Mouse (Mus musculus): ENCODE data around the gene Gadd45gip1.

The Gadd45gip1 gene

DNA sequence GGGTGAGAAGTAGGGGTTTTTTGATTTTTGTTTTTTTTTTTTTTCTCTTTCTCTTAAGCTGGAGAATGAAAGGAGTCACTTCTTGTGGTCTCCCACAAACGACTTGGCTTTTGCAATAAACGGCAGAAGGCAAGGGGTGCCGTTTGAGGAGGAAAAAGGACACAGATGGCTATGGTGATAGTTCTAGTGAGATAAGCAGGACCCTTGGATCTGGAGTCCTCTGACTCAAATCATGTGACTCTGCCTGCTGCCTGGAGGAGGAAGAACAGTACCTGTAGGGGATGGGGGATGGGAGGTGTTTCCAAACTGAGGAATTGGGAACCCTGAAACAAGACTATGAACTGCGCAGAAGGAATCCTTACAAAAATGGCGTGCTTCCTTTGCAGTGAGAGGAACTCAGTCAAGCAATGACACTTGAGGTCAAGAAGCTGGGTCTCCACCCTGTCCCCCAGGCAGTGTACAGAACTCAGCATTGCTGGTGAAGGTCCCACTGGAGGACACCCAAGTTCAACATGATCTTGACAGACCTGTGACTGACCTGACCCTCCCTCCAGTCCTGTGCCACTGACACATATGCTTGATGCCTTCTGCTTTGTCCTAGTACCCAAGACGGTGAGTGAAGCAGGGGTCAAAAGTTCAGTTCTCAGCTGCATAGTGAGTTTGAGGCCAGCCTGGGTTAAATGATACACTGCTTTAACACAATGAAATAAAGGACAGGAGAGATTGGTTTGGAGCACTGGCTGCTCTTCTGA lies 16.5 kb downstream of the Gadd45gip1 start:
- no peak for DNase-seq (ENCODE audit: low spot score)

GRCm38 (mm10) chr8:84856434-84856833 lies 25.1 kb downstream of the Gadd45gip1 start:
- no peak for DNase-seq (ENCODE audit: low spot score)

GRCm38 (mm10) chr8:84856864-84857441 lies 25.6 kb downstream of the Gadd45gip1 start, which contains the start of gene Farsa:
TSS of gene Farsa (plus strand) at chr8:84856989.
- peak; percentile 99 for DNase-seq (ENCODE audit: low spot score)

GRCm38 (mm10) chr8:84871376-84872308 lies 40.3 kb downstream of the Gadd45gip1 start, which contains the start of gene Syce2:
TSS of gene Syce2 (plus strand) at chr8:84872111.
- DNase-seq (ENCODE audit: low spot score): peak; percentile 76

DNA sequence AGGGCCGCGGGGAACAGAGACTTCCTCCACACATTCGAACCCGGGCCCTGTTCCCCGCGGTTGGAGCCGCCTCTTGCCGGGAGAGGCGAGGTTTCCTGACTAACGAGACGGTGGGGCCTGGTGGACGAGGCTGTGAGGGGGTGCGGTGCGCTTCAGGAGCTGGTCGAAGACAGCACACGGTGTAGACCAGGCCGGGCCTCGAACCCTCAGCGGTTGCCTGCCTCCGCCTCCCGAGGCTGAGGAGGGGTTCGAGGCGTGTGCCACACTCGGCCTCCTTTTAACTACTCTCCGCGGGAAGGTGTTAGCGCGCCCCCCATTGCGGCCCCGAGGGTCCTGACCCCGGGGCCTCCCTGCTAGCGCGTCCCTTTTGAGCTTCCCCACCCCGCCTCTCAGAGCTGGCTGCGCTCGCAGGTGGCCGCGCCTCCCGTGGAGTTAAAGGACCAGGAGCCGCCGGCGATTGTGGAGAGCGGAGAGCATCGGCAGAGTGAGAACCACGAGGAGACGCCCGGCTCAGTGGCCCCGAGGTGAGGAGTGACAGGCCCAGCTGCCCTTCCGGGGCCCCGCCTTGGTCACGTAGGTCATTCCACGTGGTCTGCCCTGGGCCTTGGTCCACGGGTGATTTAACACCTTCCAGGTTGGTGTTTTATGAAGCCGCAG lies 41.1 kb downstream of the Gadd45gip1 start:
- DNase-seq (ENCODE audit: low spot score): peak; percentile 37

GRCm38 (mm10) chr8:84873016-84873415 lies 41.7 kb downstream of the Gadd45gip1 start:
- no peak for DNase-seq (ENCODE audit: low spot score)

DNA sequence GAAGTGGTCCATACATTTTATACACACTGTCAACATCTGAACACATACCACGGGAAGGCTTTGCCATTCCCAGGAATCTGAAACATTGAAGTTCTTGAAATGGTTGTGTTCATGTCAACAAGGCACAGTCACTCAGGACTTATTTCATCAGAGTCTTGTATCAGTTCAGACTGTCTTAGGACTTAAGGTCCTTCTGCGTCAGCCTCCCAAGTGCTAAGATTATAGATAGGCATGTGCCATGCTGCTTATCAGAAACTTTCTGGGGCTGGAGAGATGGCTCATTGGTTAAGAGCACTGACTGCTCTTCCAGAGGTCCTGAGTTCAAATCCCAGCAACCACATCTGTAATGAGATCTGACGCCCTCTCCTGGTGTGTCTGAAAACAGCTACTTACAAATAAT lies 43.0 kb downstream of the Gadd45gip1 start:
- DNase-seq (ENCODE audit: low spot score): no peak

DNA sequence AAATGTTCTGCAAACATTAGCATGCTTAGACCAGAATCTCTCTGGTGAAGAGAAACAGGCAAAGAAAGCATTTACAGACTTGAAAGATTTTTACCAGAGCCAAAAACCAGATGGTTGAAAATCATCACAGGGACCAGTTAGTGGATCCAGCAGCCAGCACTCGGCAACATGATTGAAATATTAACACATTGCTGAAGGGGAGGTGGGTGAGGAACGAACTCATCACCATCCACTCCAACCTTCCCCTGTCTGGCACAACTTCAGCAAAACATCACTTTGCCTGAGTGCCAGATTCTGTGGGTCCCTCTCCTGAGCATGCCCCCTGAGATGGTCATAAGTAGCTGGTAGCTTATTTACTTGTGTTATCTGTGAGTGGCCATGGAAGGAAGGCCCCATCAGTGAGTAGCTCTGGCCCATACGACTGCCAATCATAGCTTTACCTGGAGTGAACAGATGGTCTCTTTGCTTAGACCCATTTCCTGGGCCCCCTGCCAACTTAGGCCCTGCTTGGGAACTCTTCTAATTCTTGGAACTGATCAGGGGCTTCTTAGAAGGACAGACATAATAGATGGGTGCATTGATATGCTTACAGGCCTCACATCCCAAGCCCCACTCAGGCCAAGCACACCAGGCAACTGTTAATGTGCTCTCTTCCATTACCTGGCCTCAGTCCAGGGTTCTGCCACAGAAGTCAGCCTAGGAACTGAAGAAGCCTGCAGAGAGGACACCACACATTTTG lies 46.1 kb downstream of the Gadd45gip1 start:
- DNase-seq (ENCODE audit: low spot score): no peak

- no peak for DNase-seq (ENCODE audit: low spot score)
Measured at GRCm38 (mm10) chr8:84878915-84879314, 47.6 kb downstream of the Gadd45gip1 start.

- no peak for DNase-seq (ENCODE audit: low spot score)
Measured at GRCm38 (mm10) chr8:84884728-84885127, 53.4 kb downstream of the Gadd45gip1 start.

All from embryo, embryonic 10 days (tissue).